Mouse (Mus musculus) MEL (cell line): ENCODE measurements at regions not wholly inside any gene's neighbourhood (a gene's known extent, or its start where the extent isn't known, plus 50 kb on each side); places are given as distances from the start of the nearest gene placed in this dataset.

Experiments used
- DNase-seq: peaks from one replicate; pipeline ENCODE4 v3.0.0; 2011; ENCODE audit warnings: low read depth, low spot score
- H3K27ac ChIP-seq: 2 replicates; pipeline ENCODE4 v1.5.1; 2012; ENCODE audit warnings: low read depth, mild to moderate bottlenecking, control low read depth, low read length, moderate library complexity; ENCODE audit not compliant: control insufficient read depth
- H3K27me3 ChIP-seq, 2 experiments: fragments of 150-350 bp in 1 of 2; sonication (generic) in 1 of 2; 2 replicates each; pipeline ENCODE4 v1.6.1; 2012; ENCODE audit warnings: low read length in 2 of 2, mild to moderate bottlenecking in 2 of 2, improper control_type of control experiment in 1 of 2, moderate library complexity in 1 of 2; ENCODE audit not compliant: insufficient read depth in 2 of 2, control insufficient read depth in 1 of 2
- H3K36me3 ChIP-seq, 2 experiments: 2 replicates each; pipeline ENCODE4 v1.6.1; 2012 to 2014; ENCODE audit warnings: low read length in 2 of 2, improper control_type of control experiment in 1 of 2, inconsistent platforms in 1 of 2, mild to moderate bottlenecking in 1 of 2; ENCODE audit not compliant: insufficient read depth in 2 of 2, control insufficient read depth in 1 of 2
- H3K4me1 ChIP-seq, 2 experiments: fragments of 150-350 bp in 1 of 2; sonication (generic) in 1 of 2; 2 replicates each; pipeline ENCODE4 v1.6.1; 2012; ENCODE audit warnings: low read length in 2 of 2, improper control_type of control experiment in 1 of 2, mild to moderate bottlenecking in 1 of 2; ENCODE audit not compliant: insufficient read depth in 2 of 2, control insufficient read depth in 1 of 2
- H3K4me3 ChIP-seq, 2 experiments: fragments of 150-350 bp in 1 of 2; sonication (generic) in 1 of 2; 2 replicates each; pipeline ENCODE4 v1.5.1; 2012; ENCODE audit warnings: low read depth in 2 of 2, low read length in 2 of 2, mild to moderate bottlenecking in 2 of 2, moderate library complexity in 2 of 2, control low read depth in 1 of 2, improper control_type of control experiment in 1 of 2; ENCODE audit not compliant: control insufficient read depth in 1 of 2, insufficient read depth in 1 of 2
- H3K79me2 ChIP-seq: 2 replicates; pipeline ENCODE4 v1.6.1; 2012; ENCODE audit warnings: mild to moderate bottlenecking, low read length, moderate library complexity; ENCODE audit not compliant: control insufficient read depth, poor library complexity, insufficient read depth
- H3K9ac ChIP-seq: 2 replicates; pipeline ENCODE4 v1.6.1; 2012; ENCODE audit warnings: low read depth, mild to moderate bottlenecking, control low read depth, low read length, moderate library complexity; ENCODE audit not compliant: control insufficient read depth, poor library complexity, severe bottlenecking
- H3K9me3 ChIP-seq: fragments of 150-350 bp; sonication (generic); replicated peaks from 2 replicates; pipeline ENCODE4 v1.6.1; 2012; ENCODE audit warnings: mild to moderate bottlenecking, low read length, improper control_type of control experiment, moderate library complexity; ENCODE audit not compliant: insufficient read depth
- BHLHE40 ChIP-seq: IDR thresholded peaks from 2 replicates; pipeline ENCODE4 v1.6.1; 2012; ENCODE audit warnings: low read depth, mild to moderate bottlenecking, inconsistent platforms, low read length, improper control_type of control experiment, borderline replicate concordance
- CHD1 ChIP-seq: IDR thresholded peaks from 2 replicates; pipeline ENCODE4 v1.6.1; 2012; ENCODE audit warnings: low read depth, mild to moderate bottlenecking, inconsistent platforms, low read length, improper control_type of control experiment
- ELF1 ChIP-seq: IDR thresholded peaks from 2 replicates; pipeline ENCODE4 v1.6.1; 2014; ENCODE audit warnings: low read depth, mild to moderate bottlenecking, inconsistent platforms, low read length, improper control_type of control experiment, moderate library complexity
- ETS1 ChIP-seq: IDR thresholded peaks from 2 replicates; pipeline ENCODE4 v1.6.1; 2012; ENCODE audit warnings: low read depth, mild to moderate bottlenecking, inconsistent platforms, low read length, improper control_type of control experiment, moderate library complexity
- GATA1 ChIP-seq: IDR thresholded peaks from 2 replicates; pipeline ENCODE4 v1.6.1; 2011; ENCODE audit warnings: low read depth, low read length, improper control_type of control experiment
- HCFC1 ChIP-seq: IDR thresholded peaks from 2 replicates; pipeline ENCODE4 v1.6.1; 2012; ENCODE audit warnings: low read depth, mild to moderate bottlenecking, inconsistent platforms, low read length, improper control_type of control experiment, moderate library complexity
- JUND ChIP-seq: IDR thresholded peaks from 2 replicates; pipeline ENCODE4 v1.6.1; 2011; ENCODE audit warnings: low read depth, mild to moderate bottlenecking, improper control_type of control experiment, low read length
- MAFK ChIP-seq: IDR thresholded peaks from 2 replicates; pipeline ENCODE4 v1.6.1; 2011; ENCODE audit warnings: low read depth, mild to moderate bottlenecking, low read length, improper control_type of control experiment, borderline replicate concordance
- MAX ChIP-seq: IDR thresholded peaks from 2 replicates; pipeline ENCODE4 v1.6.1; 2011; ENCODE audit warnings: low read length, improper control_type of control experiment
- MAZ ChIP-seq: IDR thresholded peaks from 2 replicates; pipeline ENCODE4 v1.6.1; 2012; ENCODE audit warnings: low read depth, mild to moderate bottlenecking, inconsistent platforms, low read length, improper control_type of control experiment
- MEF2A ChIP-seq: IDR thresholded peaks from 2 replicates; pipeline ENCODE4 v1.6.1; 2014; ENCODE audit warnings: low read depth, mild to moderate bottlenecking, inconsistent platforms, low read length, improper control_type of control experiment; ENCODE audit not compliant: poor library complexity, insufficient replicate concordance, severe bottlenecking; ENCODE audit errors: extremely low read depth
- MXI1 ChIP-seq: IDR thresholded peaks from 2 replicates; pipeline ENCODE4 v1.6.1; 2011; ENCODE audit warnings: mild to moderate bottlenecking, low read depth, low read length, improper control_type of control experiment
- MYB ChIP-seq: IDR thresholded peaks from 2 replicates; pipeline ENCODE4 v1.6.1; 2011; ENCODE audit warnings: mild to moderate bottlenecking, low read depth, low read length, improper control_type of control experiment
- MYC ChIP-seq: IDR thresholded peaks from 2 replicates; pipeline ENCODE4 v1.6.1; 2011; ENCODE audit warnings: low read depth, mild to moderate bottlenecking, low read length, improper control_type of control experiment, moderate library complexity
- NELFE ChIP-seq: IDR thresholded peaks from 2 replicates; pipeline ENCODE4 v1.6.1; 2011; ENCODE audit warnings: low read depth, low read length, improper control_type of control experiment
- NRF1 ChIP-seq: IDR thresholded peaks from 2 replicates; pipeline ENCODE4 v1.6.1; 2014; ENCODE audit warnings: low read depth, mild to moderate bottlenecking, inconsistent platforms, low read length, improper control_type of control experiment, moderate library complexity; ENCODE audit not compliant: poor library complexity, insufficient read depth, severe bottlenecking
- POLR2AphosphoS5 ChIP-seq: IDR thresholded peaks from 2 replicates; pipeline ENCODE4 v1.6.1; 2012; ENCODE audit warnings: low read depth, borderline replicate concordance, mild to moderate bottlenecking, inconsistent platforms, low read length, moderate library complexity, mixed read lengths
- RAD21 ChIP-seq: IDR thresholded peaks from 2 replicates; pipeline ENCODE4 v1.6.1; 2011; ENCODE audit warnings: mild to moderate bottlenecking, low read depth, low read length, improper control_type of control experiment
- RCOR1 ChIP-seq: IDR thresholded peaks from 2 replicates; pipeline ENCODE4 v1.6.1; 2012; ENCODE audit warnings: low read depth, mild to moderate bottlenecking, inconsistent platforms, low read length, improper control_type of control experiment
- ZNF384 ChIP-seq: IDR thresholded peaks from 2 replicates; pipeline ENCODE4 v1.6.1; 2012; ENCODE audit warnings: low read depth, mild to moderate bottlenecking, inconsistent platforms, low read length, improper control_type of control experiment

GRCm38 (mm10) chr4:131372517-131372916 lies 428.3 kb downstream of the Matn1 start:
- no peak overlapping the region for H3K4me3 ChIP-seq
- no peak overlapping the region for H3K9ac ChIP-seq
- H3K27me3 ChIP-seq = no peaks in the 10 kb centered on the region
- H3K79me2 ChIP-seq = no peaks in the 10 kb centered on the region
- H3K4me1 ChIP-seq = no peaks in the 10 kb centered on the region
- no peak for DNase-seq
- no peaks in the 10 kb centered on the region for H3K36me3 ChIP-seq
- H3K9me3 ChIP-seq = no peaks in the 10 kb centered on the region
- TF ChIP-seq MAX = no peak
- TF ChIP-seq ELF1 = no peak
- no peak for TF ChIP-seq MAFK
- TF ChIP-seq GATA1 = no peak
- no peak for TF ChIP-seq MEF2A
- TF ChIP-seq BHLHE40 = no peak
- no peak for TF ChIP-seq RAD21
- TF ChIP-seq RCOR1 = no peak
- no peak for TF ChIP-seq MXI1
- no peak for TF ChIP-seq ETS1
- no peak for TF ChIP-seq NELFE
- TF ChIP-seq HCFC1 = no peak
- TF ChIP-seq CHD1 = no peak
- H3K27ac ChIP-seq = no peak overlapping the region

DNA sequence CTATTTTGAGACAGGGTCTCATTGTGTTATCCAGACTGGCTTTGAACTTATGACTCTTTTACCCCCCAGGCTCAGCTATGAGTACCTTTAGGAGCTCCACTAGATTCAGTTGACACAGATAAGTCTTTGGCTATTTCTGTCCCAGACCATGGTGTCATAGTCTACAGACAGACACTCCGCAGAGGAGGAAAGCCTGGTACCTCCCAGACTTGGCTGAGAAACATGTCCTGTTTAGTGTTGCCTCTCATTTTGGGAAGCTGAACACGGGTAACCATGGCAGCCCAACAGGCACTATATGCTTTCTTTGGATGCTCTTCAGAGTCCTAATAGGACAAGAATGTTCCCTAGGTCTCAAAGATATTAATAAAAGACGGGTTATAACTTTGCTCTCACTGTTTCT lies 429.0 kb downstream of the Matn1 start:
- TF ChIP-seq ETS1 (no peak), MAZ (no peak), NRF1 (no peak), MYC (no peak), POLR2AphosphoS5 (no peak), JUND (no peak), MEF2A (no peak), ZNF384 (no peak), MYB (no peak)
- TF ChIP-seq, all 39 proteins: peak for 0

More for the DNA sequence above, 429.0 kb downstream of the Matn1 start:
- H3K4me1 ChIP-seq = no peaks in the 10 kb centered on the region
- no peaks in the 10 kb centered on the region for H3K79me2 ChIP-seq
- DNase-seq = no peak
- no peaks in the 10 kb centered on the region for H3K36me3 ChIP-seq
- H3K27ac ChIP-seq = no peak overlapping the region
- H3K4me3 ChIP-seq = no peak overlapping the region
- H3K27me3 ChIP-seq = no peaks in the 10 kb centered on the region
- H3K9me3 ChIP-seq = no peaks in the 10 kb centered on the region
- H3K9ac ChIP-seq = no peak overlapping the region
